Mouse (Mus musculus) heart, embryonic 14.5 days (tissue): ENCODE data around the gene Gm42791. TPM values are rescaled to one million over a fixed set of nuclear protein-coding genes. Genes with fewer than 3 reads are reported as not detected.

Experiments
- ATAC-seq: fragments of 200-750 bp; cut with Nextera tagmentation; 2 replicates; pipeline ENCODE4 v1.8.0; 2017; ENCODE audit warnings: low read depth, moderate TSS enrichment; ENCODE audit not compliant: insufficient number of reproducible peaks, insufficient read depth, low FRiP score
- H3K27ac ChIP-seq, 2 experiments: fragments of 200-500 bp in 1 of 2; fragments of 300-500 bp in 1 of 2; sonication (generic) in 1 of 2; replicated peaks in 1 of 2; 2 replicates each; pipeline ENCODE4 v1.5.1; 2012 to 2014; ENCODE audit warnings: low read depth in 2 of 2, low read length in 2 of 2, control low read depth in 1 of 2, mild to moderate bottlenecking in 1 of 2, mixed read lengths in 1 of 2; ENCODE audit not compliant: control insufficient read depth in 1 of 2, insufficient read depth in 1 of 2
- H3K27me3 ChIP-seq: fragments of 300-500 bp; sonication (generic); 2 replicates; pipeline ENCODE4 v1.6.1; 2014; ENCODE audit warnings: mild to moderate bottlenecking, low read length, control low read depth; ENCODE audit not compliant: control insufficient read depth, insufficient read depth
- H3K36me3 ChIP-seq: fragments of 300-500 bp; sonication (generic); 2 replicates; pipeline ENCODE4 v1.6.1; 2014; ENCODE audit warnings: mild to moderate bottlenecking, control low read depth, low read length, mixed read lengths; ENCODE audit not compliant: control insufficient read depth, insufficient read depth
- H3K4me1 ChIP-seq, 2 experiments: fragments of 200-500 bp in 1 of 2; fragments of 300-500 bp in 1 of 2; sonication (generic) in 1 of 2; 2 replicates each; pipeline ENCODE4 v1.6.1; 2012 to 2014; ENCODE audit warnings: low read length in 2 of 2, control low read depth in 1 of 2, mixed read lengths in 1 of 2; ENCODE audit not compliant: control insufficient read depth in 2 of 2, insufficient read depth in 2 of 2
- H3K4me2 ChIP-seq: fragments of 300-500 bp; sonication (generic); 2 replicates; pipeline ENCODE4 v1.6.1; 2014; ENCODE audit warnings: mild to moderate bottlenecking, low read length
- H3K4me3 ChIP-seq, 2 experiments: fragments of 200-500 bp in 1 of 2; fragments of 300-500 bp in 1 of 2; sonication (generic) in 1 of 2; 2 replicates each; pipeline ENCODE4 v1.5.1; 2012 to 2014; ENCODE audit warnings: low read length in 2 of 2, mild to moderate bottlenecking in 2 of 2, control low read depth in 1 of 2, low read depth in 1 of 2, moderate library complexity in 1 of 2; ENCODE audit not compliant: control insufficient read depth in 1 of 2, insufficient read depth in 1 of 2
- H3K9ac ChIP-seq: fragments of 300-500 bp; sonication (generic); 2 replicates; pipeline ENCODE4 v1.6.1; 2014; ENCODE audit warnings: mild to moderate bottlenecking, low read length
- H3K9me3 ChIP-seq: fragments of 300-500 bp; sonication (generic); 2 replicates; pipeline ENCODE4 v1.6.1; 2016; ENCODE audit warnings: low read length, control low read depth; ENCODE audit not compliant: control insufficient read depth
- WGBS: fragments of 180-500 bp; shearing (Covaris S2); extraction: QIAGEN DNeasy Blood & Tissue Kit; methylation state at CpG from one replicate; pipeline ENCODE4 v1.1.7; 2014; 5-methylcytosine and 5-hydroxymethylcytosine counted together
- polyA plus RNA-seq: library from polyadenylated mRNA; unstranded; fragments of >200 nt; fragmentation: Nextera tagmentation; extraction: Ambion mirVana; gene quantifications from 2 replicates; pipeline ENCODE4 v1.2.1, GENCODE M21; 2014

Gene Gm42791
- polyA plus RNA-seq, 1 experiment from 2014 or later = not detected

DNA sequence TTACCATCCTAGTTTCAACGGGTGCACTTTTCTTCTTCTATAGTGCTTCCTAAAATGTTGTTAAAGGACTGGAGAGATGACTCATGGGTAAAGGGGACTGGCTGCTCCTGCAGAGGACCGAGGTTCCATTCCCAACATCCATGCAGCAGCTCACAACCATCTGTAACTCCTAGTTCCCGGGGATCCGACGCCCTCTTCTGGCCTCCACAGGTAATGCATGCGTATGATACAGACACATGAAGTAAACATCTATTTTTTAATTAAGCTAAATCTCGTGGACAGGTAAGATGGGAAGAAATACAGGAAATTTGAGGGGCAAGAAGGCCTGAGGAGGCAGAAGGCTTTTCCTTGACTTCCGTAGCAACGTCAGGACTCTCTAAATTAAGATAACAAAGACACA lies 36.6 kb downstream of the Gm42791 start:
- no peak overlapping the region for H3K4me2 ChIP-seq
- no peaks in the 10 kb centered on the region for H3K27me3 ChIP-seq
- 45% methylated on average over 9 of the region's 9 CpGs for WGBS
- no peak overlapping the region for H3K27ac ChIP-seq
- no peaks in the 10 kb centered on the region for H3K36me3 ChIP-seq
- no peak overlapping the region for H3K9ac ChIP-seq
- no peaks in the 10 kb centered on the region for H3K9me3 ChIP-seq
- no peak for ATAC-seq
- peaks cover 11 to 16% of the 10 kb centered on the region in 2 experiments for H3K4me1 ChIP-seq
- no peak overlapping the region for H3K4me3 ChIP-seq

DNA sequence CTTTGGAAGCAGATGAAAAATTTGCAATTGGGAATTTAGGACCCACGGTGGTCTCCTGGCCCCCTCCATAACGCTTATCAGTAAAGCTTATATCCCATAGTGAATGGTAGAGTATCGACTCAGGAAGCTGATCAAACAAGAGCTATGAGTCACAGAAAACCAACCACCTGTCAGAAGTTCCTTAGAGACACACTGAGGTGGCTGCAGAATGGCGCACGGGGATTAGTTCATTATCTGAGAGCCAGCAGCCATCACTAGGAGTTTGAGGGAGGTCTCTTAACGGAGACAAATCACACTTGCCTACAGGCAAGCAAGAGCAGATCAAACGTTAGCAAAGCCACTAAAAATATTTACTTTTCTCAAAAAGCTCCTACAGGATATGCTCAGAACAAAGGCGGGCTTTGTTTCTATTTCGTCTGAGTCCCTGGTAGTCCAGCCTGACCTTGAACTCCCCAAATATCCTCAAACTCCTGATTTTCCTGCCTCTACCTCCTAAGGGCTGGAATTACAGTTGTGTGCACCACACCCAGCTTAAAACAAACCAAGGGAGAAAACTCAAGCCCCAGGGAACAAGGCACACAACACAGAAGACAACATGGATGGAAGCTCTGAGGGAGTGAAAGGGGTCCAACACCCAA lies 37.9 kb downstream of the Gm42791 start:
- 57% methylated on average over 9 of the region's 9 CpGs for WGBS

DNA sequence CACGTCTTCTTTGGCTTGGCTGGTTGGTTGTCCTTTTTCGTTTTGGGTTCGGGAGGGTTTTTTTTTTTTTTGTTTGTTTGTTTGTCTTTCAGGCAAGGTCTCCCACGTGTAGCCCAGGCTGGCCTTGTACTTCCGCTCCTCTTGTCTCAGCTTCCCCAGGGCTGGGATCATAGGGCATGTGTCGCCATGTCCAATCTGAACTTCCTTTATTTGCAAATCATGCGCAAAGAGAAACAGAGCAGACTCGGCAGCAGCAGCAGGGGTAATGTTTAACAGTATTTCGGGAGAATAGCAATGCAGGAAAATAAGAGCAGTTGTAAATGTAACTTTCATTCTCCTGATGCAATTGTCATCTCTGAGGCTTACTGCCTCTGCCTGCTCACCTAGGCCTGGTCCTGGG lies 38.9 kb downstream of the Gm42791 start:
- 87% methylated on average over 9 of the region's 9 CpGs for WGBS
- H3K27ac ChIP-seq = no peak overlapping the region
- peaks cover 13 to 16% of the 10 kb centered on the region in 2 experiments for H3K4me1 ChIP-seq
- H3K36me3 ChIP-seq = no peaks in the 10 kb centered on the region
- H3K4me2 ChIP-seq = no peak overlapping the region
- H3K27me3 ChIP-seq = no peaks in the 10 kb centered on the region
- no peak overlapping the region for H3K9ac ChIP-seq
- ATAC-seq = no peak
- no peaks in the 10 kb centered on the region for H3K9me3 ChIP-seq
- H3K4me3 ChIP-seq = no peak overlapping the region

More for the DNA sequence above, 37.9 kb downstream of the Gm42791 start:
- H3K4me2 ChIP-seq = no peak overlapping the region
- no peaks in the 10 kb centered on the region for H3K9me3 ChIP-seq
- no peak overlapping the region for H3K27ac ChIP-seq
- no peaks in the 10 kb centered on the region for H3K36me3 ChIP-seq
- H3K4me1 ChIP-seq = peaks cover 11 to 16% of the 10 kb centered on the region in 2 experiments
- H3K9ac ChIP-seq = no peak overlapping the region
- no peak for ATAC-seq
- H3K4me3 ChIP-seq = no peak overlapping the region
- H3K27me3 ChIP-seq = no peaks in the 10 kb centered on the region

DNA sequence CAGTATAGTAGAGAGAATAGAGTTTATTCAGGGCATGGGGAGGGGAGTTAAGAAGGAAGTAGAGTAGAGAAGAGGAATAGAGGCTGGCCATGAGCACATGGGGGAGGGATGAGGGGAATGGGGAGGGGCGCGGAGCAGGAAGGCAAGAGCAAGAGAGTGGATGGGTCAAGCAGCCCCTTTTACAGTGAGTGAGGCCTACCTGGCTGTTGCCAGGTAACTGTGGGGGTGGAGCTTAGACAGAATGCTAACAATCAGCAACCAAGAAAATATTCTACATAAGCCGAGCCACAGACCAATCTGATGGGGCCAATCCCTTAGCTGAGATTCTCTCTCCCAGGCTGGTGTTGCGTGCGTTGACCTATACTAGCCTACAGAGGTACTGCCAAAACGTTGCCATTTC lies 39.4 kb downstream of the Gm42791 start:
- Histone ChIP-seq H3K4me2 (no peak overlapping the region), H3K27ac (no peak overlapping the region), H3K27me3 (no peaks in the 10 kb centered on the region), H3K9ac (no peak overlapping the region), H3K9me3 (no peaks in the 10 kb centered on the region), H3K4me3 (no peak overlapping the region), H3K4me1 (peaks cover 13 to 16% of the 10 kb centered on the region in 2 experiments), H3K36me3 (no peaks in the 10 kb centered on the region)
- ATAC-seq = no peak
- WGBS = 93% methylated on average over 6 of the region's 6 CpGs

DNA sequence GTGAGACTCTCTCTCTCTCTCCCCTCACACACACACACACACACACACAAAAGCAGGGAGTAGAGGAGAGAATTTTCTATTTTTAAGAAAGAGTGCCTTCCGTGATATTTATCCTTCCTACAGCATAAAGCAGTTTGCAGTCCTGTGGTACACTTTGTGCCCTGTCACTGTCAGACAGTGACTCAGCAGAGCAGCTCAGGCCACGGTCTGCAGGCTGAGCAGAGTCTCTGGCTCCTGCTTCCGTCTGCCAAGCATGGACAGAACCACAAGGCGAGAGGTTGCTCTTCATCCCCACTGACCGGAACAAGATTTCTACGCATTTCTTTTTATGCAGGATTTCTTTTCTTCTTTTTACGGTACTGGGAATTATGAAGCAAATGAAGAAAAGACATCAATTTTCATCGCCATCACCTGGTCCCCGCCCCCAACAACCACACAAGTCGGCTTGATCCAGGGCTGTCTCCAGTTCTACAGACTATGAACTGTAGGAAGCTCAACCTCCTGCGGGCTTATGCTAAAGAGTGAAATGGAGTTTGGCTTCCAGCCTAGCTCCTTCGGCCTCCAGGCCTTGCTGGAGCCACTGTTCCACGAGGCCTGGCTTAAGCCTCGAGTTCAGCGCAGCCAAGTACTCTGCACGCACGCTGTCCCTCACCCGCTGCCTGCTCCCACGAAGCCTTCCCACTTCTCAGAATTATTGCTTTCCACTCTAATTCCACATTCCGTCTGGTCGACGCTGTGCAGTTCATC lies 40.5 kb downstream of the Gm42791 start:
- Histone ChIP-seq H3K9me3 (no peaks in the 10 kb centered on the region), H3K36me3 (no peaks in the 10 kb centered on the region), H3K9ac (no peak overlapping the region; the same call in 1 of the 2 replicates), H3K4me3 (no peak overlapping the region), H3K27ac (no peak overlapping the region), H3K4me2 (no peak overlapping the region), H3K4me1 (peaks cover 7 to 11% of the 10 kb centered on the region in 2 experiments), H3K27me3 (no peaks in the 10 kb centered on the region)
- ATAC-seq = no peak
- 81% methylated on average over 22 of the region's 22 CpGs for WGBS

DNA sequence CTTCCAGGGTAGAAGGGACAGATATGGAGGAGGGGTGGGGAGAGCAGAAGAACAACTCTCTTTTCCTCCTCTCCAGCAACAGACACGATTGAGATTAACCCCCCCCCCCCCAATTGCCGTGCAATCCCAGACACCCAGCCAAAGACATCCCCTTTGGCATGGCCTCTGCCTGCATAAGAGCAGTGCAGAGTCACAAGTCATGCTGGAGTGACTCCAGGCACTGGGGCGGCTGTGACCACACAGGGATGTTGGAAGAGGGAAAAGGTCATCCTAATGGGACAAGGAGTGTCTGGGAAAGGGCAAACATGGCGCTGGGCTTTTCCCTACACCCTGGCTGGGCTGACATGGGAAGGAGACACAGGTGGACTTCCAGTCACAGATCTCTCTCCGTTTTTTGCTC lies 41.8 kb downstream of the Gm42791 start:
- Histone ChIP-seq H3K4me3 (no peak overlapping the region), H3K27me3 (no peaks in the 10 kb centered on the region), H3K9ac (no peak overlapping the region), H3K27ac (no peak overlapping the region), H3K4me2 (no peak overlapping the region), H3K36me3 (no peaks in the 10 kb centered on the region), H3K9me3 (no peaks in the 10 kb centered on the region), H3K4me1 (peaks cover 0 to 6% of the 10 kb centered on the region in 2 experiments; a peak in 2 of 4 replicates)
- 67% methylated on average over 5 of the region's 5 CpGs for WGBS
- no peak for ATAC-seq

DNA sequence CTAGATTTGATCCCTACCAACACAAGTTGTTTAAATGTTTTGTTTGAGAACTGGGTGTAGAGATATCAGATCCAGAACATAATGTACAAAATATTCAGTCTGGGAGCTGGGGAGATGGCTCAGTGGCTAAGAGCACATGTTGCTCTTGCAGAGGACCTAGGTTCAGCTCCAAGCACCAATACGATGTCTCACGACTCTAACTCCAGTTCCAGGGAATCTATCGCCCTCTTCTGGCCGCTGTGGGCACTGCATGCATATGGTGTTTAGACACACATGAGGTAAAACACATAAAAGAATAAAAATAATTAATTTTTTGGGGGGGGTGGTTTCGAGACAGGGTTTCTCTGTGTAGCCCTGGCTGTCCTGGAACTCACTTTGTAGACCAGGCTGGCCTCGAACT lies 42.5 kb downstream of the Gm42791 start:
- ATAC-seq = no peak
- H3K27me3 ChIP-seq = no peaks in the 10 kb centered on the region
- no peaks in the 10 kb centered on the region for H3K36me3 ChIP-seq
- no peak overlapping the region for H3K27ac ChIP-seq
- H3K4me3 ChIP-seq = no peak overlapping the region
- H3K9me3 ChIP-seq = no peaks in the 10 kb centered on the region
- no peak overlapping the region for H3K4me2 ChIP-seq
- H3K4me1 ChIP-seq = peaks cover 0 to 6% of the 10 kb centered on the region in 2 experiments; a peak in 2 of 4 replicates
- WGBS = 48% methylated on average over 6 of the region's 6 CpGs
- no peak overlapping the region for H3K9ac ChIP-seq
